Mouse (Mus musculus) liver, postnatal 0 days (tissue): ENCODE measurements at regions not wholly inside any gene's neighbourhood (a gene's known extent, or its start where the extent isn't known, plus 50 kb on each side); places are given as distances from the start of the nearest gene placed in this dataset.

ENCODE experiments used
- CTCF ChIP-seq: sonication (generic); IDR thresholded peaks from 2 replicates; pipeline ENCODE4 v1.5.1; 2016; ENCODE audit warnings: antibody characterized with exemption, low read depth
- EP300 ChIP-seq: IDR thresholded peaks from 2 replicates; pipeline ENCODE4 v1.6.1; 2016; ENCODE audit warnings: antibody characterized with exemption, low read depth, mild to moderate bottlenecking

DNA sequence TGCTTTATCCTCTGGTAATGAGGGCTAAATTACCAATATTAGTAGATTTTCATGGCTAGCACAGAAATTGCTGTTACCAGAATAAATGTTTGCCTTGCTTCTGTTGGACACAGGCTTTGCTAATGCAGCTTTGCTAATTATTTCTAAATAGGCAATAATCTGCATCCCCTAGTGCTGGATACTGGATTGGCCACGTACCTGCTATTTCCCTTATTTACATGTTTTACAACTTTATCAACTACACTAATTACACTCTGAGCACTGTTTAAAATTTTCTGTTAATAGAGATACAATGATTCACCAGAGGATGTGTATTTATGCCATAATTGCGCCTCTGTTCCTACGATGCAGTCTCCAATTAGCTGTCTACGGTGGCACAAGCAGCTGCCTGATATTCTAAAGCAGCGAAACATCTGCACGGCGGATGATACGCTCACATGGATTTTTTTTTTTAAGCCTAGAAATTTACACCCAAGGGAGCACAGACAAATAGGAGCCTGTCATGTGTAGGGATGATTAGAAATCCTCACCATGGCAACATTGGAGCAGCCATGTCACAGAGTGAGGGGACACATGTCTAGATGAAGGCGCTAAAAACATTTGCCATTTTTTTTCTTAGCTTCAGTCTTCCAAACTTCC is 893.8 kb upstream of the Mms22l start:
- no peak for TF ChIP-seq CTCF
- TF ChIP-seq EP300: no peak
